Mouse (Mus musculus): ENCODE results near the gene Tcf7l1. TPM values are rescaled to one million over a fixed set of nuclear protein-coding genes. Genes with fewer than 3 reads are reported as not detected.
"Not testable (repeated sequence)": the region's sequence is repeated elsewhere in the genome, so short reads cannot be mapped to it uniquely, and the experiment has no call there.

Tcf7l1 gene
- 1 to 10 TPM; 8.2 to 9.2 TPM for total RNA-seq (2021)
- long read RNA-seq, experiment 1, partial matches to known transcripts, result 0 of 3 reads
- long read RNA-seq, experiment 1, other reads (novel, unspliced or antisense), result 1 of 3 reads
- long read RNA-seq, experiment 2, partial matches to known transcripts, result 3 of 3 reads
- long read RNA-seq, experiment 2, other reads (novel, unspliced or antisense), result 0 of 3 reads

- peak; percentile 93 to 97 for DNase-seq
These were observed at the start of gene Tcf7l1 for GRCm38 (mm10) chr6:72788892-72789699. Tcf7l1 (minus strand) TSS chr6:72789254.

- DNase-seq, result no peak
These were observed 48.7 kb upstream of the Tcf7l1 start for GRCm38 (mm10) chr6:72837756-72838155.

- DNase-seq, result no peak
These were observed 45.5 kb upstream of the Tcf7l1 start for GRCm38 (mm10) chr6:72834518-72834917.

GRCm38 (mm10) chr6:72831858-72832257 lies 42.8 kb upstream of the Tcf7l1 start:
- DNase-seq, result no peak

GRCm38 (mm10) chr6:72831276-72831675 lies 42.2 kb upstream of the Tcf7l1 start:
- DNase-seq, result peak; percentile 42 to 85

- no peak for DNase-seq
These were observed 39.8 kb upstream of the Tcf7l1 start for GRCm38 (mm10) chr6:72828857-72829256.

GRCm38 (mm10) chr6:72828037-72828436 lies 39.0 kb upstream of the Tcf7l1 start:
- not testable (repeated sequence) for DNase-seq

- DNase-seq, result no peak
These were observed 36.7 kb upstream of the Tcf7l1 start for GRCm38 (mm10) chr6:72825762-72826161.

GRCm38 (mm10) chr6:72824971-72825737 lies 36.1 kb upstream of the Tcf7l1 start:
- peak; percentile 32 to 42 for DNase-seq

GRCm38 (mm10) chr6:72813456-72813855 lies 24.4 kb upstream of the Tcf7l1 start:
- no peak for DNase-seq

- no peak for DNase-seq
These were observed 21.2 kb upstream of the Tcf7l1 start for GRCm38 (mm10) chr6:72810248-72810647.

- no peak for DNase-seq
These were observed 20.6 kb upstream of the Tcf7l1 start for GRCm38 (mm10) chr6:72809522-72810149.

- DNase-seq, result no peak
These were observed 19.3 kb upstream of the Tcf7l1 start for GRCm38 (mm10) chr6:72808342-72808741.

GRCm38 (mm10) chr6:72803669-72804068 lies 14.6 kb upstream of the Tcf7l1 start:
- no peak for DNase-seq

- DNase-seq, result peak; percentile 33 to 48
These were observed 13.1 kb upstream of the Tcf7l1 start for GRCm38 (mm10) chr6:72802119-72802518.

GRCm38 (mm10) chr6:72800641-72801040 lies 11.6 kb upstream of the Tcf7l1 start:
- DNase-seq, result no peak

- no peak for DNase-seq
These were observed 8.7 kb upstream of the Tcf7l1 start for GRCm38 (mm10) chr6:72797763-72798162.

- DNase-seq, result no peak
These were observed 6.4 kb upstream of the Tcf7l1 start for GRCm38 (mm10) chr6:72795444-72795843.

- DNase-seq, result no peak
These were observed 5.8 kb upstream of the Tcf7l1 start for GRCm38 (mm10) chr6:72794870-72795269.

- DNase-seq, result no peak
These were observed 3.6 kb upstream of the Tcf7l1 start for GRCm38 (mm10) chr6:72792641-72793040.

GRCm38 (mm10) chr6:72787948-72788891 lies 834 bp downstream of the Tcf7l1 start:
- peak; percentile 58 to 72 for DNase-seq

Data from heart, adult 18-20 months (tissue).